Mouse (Mus musculus) forebrain, embryonic 13.5 days (tissue): ENCODE data around the gene Rrp1b. TPM values are rescaled to one million over a fixed set of nuclear protein-coding genes. Genes with fewer than 3 reads are reported as not detected.

Experiments used
- ATAC-seq: fragments of 200-750 bp; cut with Nextera tagmentation; 2 replicates; pipeline ENCODE4 v1.8.0; 2017
- H3K27ac ChIP-seq: fragments of 300-500 bp; sonication (generic); 2 replicates; pipeline ENCODE4 v1.5.1; 2015; ENCODE audit warnings: inconsistent platforms, mild to moderate bottlenecking, moderate library complexity
- H3K27me3 ChIP-seq: fragments of 300-500 bp; sonication (generic); 2 replicates; pipeline ENCODE4 v1.6.1; 2015; ENCODE audit warnings: mild to moderate bottlenecking, inconsistent platforms
- H3K36me3 ChIP-seq: fragments of 300-500 bp; sonication (generic); 2 replicates; pipeline ENCODE4 v1.6.1; 2015; ENCODE audit warnings: mild to moderate bottlenecking, inconsistent platforms; ENCODE audit not compliant: poor library complexity, severe bottlenecking
- H3K4me1 ChIP-seq: fragments of 300-500 bp; sonication (generic); 2 replicates; pipeline ENCODE4 v1.6.1; 2015; ENCODE audit warnings: inconsistent platforms
- H3K4me2 ChIP-seq: fragments of 300-500 bp; sonication (generic); 2 replicates; pipeline ENCODE4 v1.6.1; 2015; ENCODE audit warnings: inconsistent platforms, mild to moderate bottlenecking, moderate library complexity
- H3K4me3 ChIP-seq: fragments of 300-500 bp; sonication (generic); 2 replicates; pipeline ENCODE4 v1.5.1; 2015; ENCODE audit warnings: mild to moderate bottlenecking, inconsistent platforms
- H3K9ac ChIP-seq: fragments of 300-500 bp; sonication (generic); 2 replicates; pipeline ENCODE4 v1.6.1; 2015; ENCODE audit warnings: mild to moderate bottlenecking, inconsistent platforms
- H3K9me3 ChIP-seq: fragments of 300-500 bp; sonication (generic); replicated peaks from 2 replicates; pipeline ENCODE4 v1.6.1; 2016; ENCODE audit warnings: inconsistent platforms
- WGBS: fragments of 180-500 bp; shearing (Covaris S2); methylation state at CpG from one replicate; pipeline ENCODE4 v1.1.7; 2015; 5-methylcytosine and 5-hydroxymethylcytosine counted together
- polyA plus RNA-seq: library from polyadenylated mRNA; unstranded; fragments of >200 nt; fragmentation: Nextera tagmentation; extraction: Ambion mirVana; gene quantifications from 2 replicates; pipeline ENCODE4 v1.2.1, GENCODE M21; 2015

Gene Rrp1b
- polyA plus RNA-seq: 52.8 and 58.6 TPM in 2 replicates

GRCm38 (mm10) chr17:32035609-32036508 is at the start of gene Rrp1b, which contains the start of gene Hsf2bp:
TSS of gene Rrp1b (plus strand) at chr17:32036100.
TSS of gene Hsf2bp (minus strand) at chr17:32036349.
- peak; percentile 98 for ATAC-seq
- H3K9me3 ChIP-seq: no peaks in the 10 kb centered on the region
- H3K27me3 ChIP-seq: 0 out of 2 replicates have a peak, but pooled peaks cover 6% of the 10 kb centered on the region
- peak within 1 kb of the TSS; percentile 89 for H3K9ac ChIP-seq
- peaks cover 9% of the 10 kb centered on the region; the same call in 1 of the 2 replicates for H3K36me3 ChIP-seq
- peak within 1 kb of the TSS; percentile 93 for H3K4me3 ChIP-seq
- WGBS: 5% methylated on average over 52 of the region's 52 CpGs
- peak within 1 kb of the TSS; percentile 95 for H3K4me2 ChIP-seq
- peaks cover 28% of the 10 kb centered on the region for H3K4me1 ChIP-seq
- peak within 1 kb of the TSS; percentile 75 for H3K27ac ChIP-seq

- Histone ChIP-seq H3K9me3 (no peaks in the 10 kb centered on the region), H3K27me3 (no peaks in the 10 kb centered on the region), H3K27ac (no peak overlapping the region), H3K4me1 (no peaks in the 10 kb centered on the region), H3K36me3 (no peaks in the 10 kb centered on the region), H3K9ac (no peak overlapping the region), H3K4me2 (no peak overlapping the region), H3K4me3 (no peak overlapping the region)
- WGBS: 91% methylated on average over 1 of the region's 1 CpGs
- no peak for ATAC-seq
Observed at GRCm38 (mm10) chr17:31986915-31987314, 49.0 kb upstream of the Rrp1b start.

GRCm38 (mm10) chr17:31989035-31989434 is 46.9 kb upstream of the Rrp1b start:
- WGBS: 96% methylated on average over 2 of the region's 2 CpGs
- H3K4me1 ChIP-seq: no peaks in the 10 kb centered on the region
- no peaks in the 10 kb centered on the region for H3K27me3 ChIP-seq
- H3K9ac ChIP-seq: no peak overlapping the region
- no peaks in the 10 kb centered on the region for H3K9me3 ChIP-seq
- ATAC-seq: no peak
- no peak overlapping the region for H3K27ac ChIP-seq
- H3K4me3 ChIP-seq: no peak overlapping the region
- H3K36me3 ChIP-seq: no peaks in the 10 kb centered on the region
- no peak overlapping the region for H3K4me2 ChIP-seq

GRCm38 (mm10) chr17:31992004-31992403 is 43.9 kb upstream of the Rrp1b start:
- Histone ChIP-seq H3K27ac (no peak overlapping the region), H3K4me1 (no peaks in the 10 kb centered on the region), H3K4me2 (no peak overlapping the region), H3K36me3 (no peaks in the 10 kb centered on the region), H3K9ac (no peak overlapping the region), H3K9me3 (no peaks in the 10 kb centered on the region), H3K27me3 (no peaks in the 10 kb centered on the region), H3K4me3 (no peak overlapping the region)
- no peak for ATAC-seq
- WGBS: 63% methylated on average over 2 of the region's 2 CpGs

- Histone ChIP-seq H3K27me3 (no peaks in the 10 kb centered on the region), H3K36me3 (no peaks in the 10 kb centered on the region), H3K27ac (no peak overlapping the region), H3K4me1 (no peaks in the 10 kb centered on the region), H3K9me3 (no peaks in the 10 kb centered on the region), H3K4me2 (no peak overlapping the region), H3K9ac (no peak overlapping the region), H3K4me3 (no peak overlapping the region)
- ATAC-seq: no peak
- 88% methylated on average over 1 of the region's 1 CpGs for WGBS
Observed at GRCm38 (mm10) chr17:31993354-31993753, 42.5 kb upstream of the Rrp1b start.

- Histone ChIP-seq H3K36me3 (no peaks in the 10 kb centered on the region), H3K4me3 (no peak overlapping the region), H3K4me1 (no peaks in the 10 kb centered on the region), H3K27ac (no peak overlapping the region), H3K27me3 (no peaks in the 10 kb centered on the region), H3K9ac (no peak overlapping the region), H3K9me3 (no peaks in the 10 kb centered on the region), H3K4me2 (no peak overlapping the region)
- no peak for ATAC-seq
Observed at GRCm38 (mm10) chr17:31994132-31994531, 41.8 kb upstream of the Rrp1b start.

- Histone ChIP-seq H3K27me3 (no peaks in the 10 kb centered on the region), H3K27ac (no peak overlapping the region), H3K9me3 (no peaks in the 10 kb centered on the region), H3K4me3 (no peak overlapping the region), H3K4me1 (no peaks in the 10 kb centered on the region), H3K36me3 (no peaks in the 10 kb centered on the region), H3K4me2 (no peak overlapping the region), H3K9ac (no peak overlapping the region)
- 85% methylated on average over 2 of the region's 2 CpGs for WGBS
- ATAC-seq: no peak
Observed at GRCm38 (mm10) chr17:31995784-31996183, 40.1 kb upstream of the Rrp1b start.

GRCm38 (mm10) chr17:31996331-31996730 is 39.6 kb upstream of the Rrp1b start:
- H3K27me3 ChIP-seq: no peaks in the 10 kb centered on the region
- ATAC-seq: no peak
- no peak overlapping the region for H3K27ac ChIP-seq
- H3K4me2 ChIP-seq: no peak overlapping the region
- 70% methylated on average over 4 of the region's 4 CpGs for WGBS
- no peaks in the 10 kb centered on the region for H3K36me3 ChIP-seq
- no peak overlapping the region for H3K9ac ChIP-seq
- H3K4me3 ChIP-seq: no peak overlapping the region
- no peaks in the 10 kb centered on the region for H3K4me1 ChIP-seq
- H3K9me3 ChIP-seq: no peaks in the 10 kb centered on the region

GRCm38 (mm10) chr17:31998351-31998750 is 37.5 kb upstream of the Rrp1b start:
- no peaks in the 10 kb centered on the region for H3K9me3 ChIP-seq
- no peak overlapping the region for H3K4me3 ChIP-seq
- no peak for ATAC-seq
- H3K36me3 ChIP-seq: no peaks in the 10 kb centered on the region
- no peaks in the 10 kb centered on the region for H3K27me3 ChIP-seq
- H3K4me2 ChIP-seq: no peak overlapping the region
- whole genome bisulfite sequencing: 88% methylated on average over 1 of the region's 1 CpGs
- no peak overlapping the region for H3K27ac ChIP-seq
- no peaks in the 10 kb centered on the region for H3K4me1 ChIP-seq
- no peak overlapping the region for H3K9ac ChIP-seq

GRCm38 (mm10) chr17:32003251-32003650 is 32.6 kb upstream of the Rrp1b start:
- no peak overlapping the region for H3K4me2 ChIP-seq
- no peaks in the 10 kb centered on the region for H3K27me3 ChIP-seq
- no peaks in the 10 kb centered on the region for H3K36me3 ChIP-seq
- ATAC-seq: no peak
- WGBS: 91% methylated on average over 3 of the region's 3 CpGs
- H3K9ac ChIP-seq: no peak overlapping the region
- no peaks in the 10 kb centered on the region for H3K4me1 ChIP-seq
- H3K27ac ChIP-seq: no peak overlapping the region
- H3K9me3 ChIP-seq: no peaks in the 10 kb centered on the region
- no peak overlapping the region for H3K4me3 ChIP-seq

- no peak for ATAC-seq
- Histone ChIP-seq H3K4me1 (no peaks in the 10 kb centered on the region), H3K4me2 (no peak overlapping the region), H3K36me3 (no peaks in the 10 kb centered on the region), H3K9ac (no peak overlapping the region), H3K27me3 (no peaks in the 10 kb centered on the region), H3K27ac (no peak overlapping the region), H3K9me3 (no peaks in the 10 kb centered on the region), H3K4me3 (no peak overlapping the region)
- 91% methylated on average over 5 of the region's 5 CpGs for WGBS
Observed at GRCm38 (mm10) chr17:32006800-32007199, 29.1 kb upstream of the Rrp1b start.

GRCm38 (mm10) chr17:32011694-32012093 is 24.2 kb upstream of the Rrp1b start:
- Histone ChIP-seq H3K4me2 (no peak overlapping the region), H3K27ac (no peak overlapping the region), H3K9ac (no peak overlapping the region), H3K4me3 (no peak overlapping the region), H3K9me3 (no peaks in the 10 kb centered on the region), H3K27me3 (no peaks in the 10 kb centered on the region), H3K4me1 (peaks cover 3% of the 10 kb centered on the region; the same call in 1 of the 2 replicates), H3K36me3 (no peaks in the 10 kb centered on the region)
- 84% methylated on average over 6 of the region's 6 CpGs for WGBS
- ATAC-seq: no peak
